Mouse (Mus musculus): Measurements from ENCODE around the gene Serinc5. TPM values are rescaled to one million over a fixed set of nuclear protein-coding genes. Genes with fewer than 3 reads are reported as not detected.

Gene Serinc5
- polyA plus RNA-seq, 1 experiment from 2014 or later = 10.4 TPM

DNA sequence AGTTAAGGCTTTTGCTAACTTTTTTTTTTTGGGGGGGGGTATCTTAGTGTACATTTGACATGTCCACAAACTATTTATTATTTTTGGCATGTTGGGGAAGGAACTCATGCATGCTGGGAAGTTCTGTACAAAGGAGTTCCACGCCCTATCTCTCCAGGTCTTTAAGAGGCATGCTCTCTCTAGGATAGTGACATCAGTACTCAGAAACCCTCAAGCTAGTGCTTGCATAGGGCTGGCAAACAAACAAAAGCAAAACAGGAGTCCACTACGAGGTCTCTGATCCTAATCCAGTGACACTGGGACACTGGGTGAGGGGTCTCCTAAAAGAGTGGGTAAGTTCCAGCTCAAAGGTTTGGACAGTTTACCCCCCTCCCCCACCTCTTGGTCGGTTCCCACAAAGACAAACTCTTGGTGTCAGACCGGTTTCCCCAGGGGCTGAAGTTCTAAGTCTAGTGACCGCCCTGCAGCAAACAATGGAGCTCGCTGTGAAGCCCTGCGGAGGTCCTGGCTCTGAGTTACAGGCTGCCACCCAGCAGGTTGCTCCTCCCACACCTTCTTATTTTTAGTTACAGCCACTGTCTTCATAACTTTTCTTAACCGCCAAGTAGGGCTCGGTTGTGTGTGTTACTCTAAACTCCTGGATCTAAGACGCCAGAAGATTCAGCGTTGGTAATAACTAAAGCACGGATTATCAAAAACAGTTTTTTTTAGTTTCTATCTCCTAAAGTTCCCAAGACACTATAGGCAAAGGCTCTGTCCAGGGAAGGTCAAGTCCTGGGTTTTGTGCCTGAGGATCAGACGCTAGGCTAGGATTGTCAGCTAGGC, 1.2 kb upstream of the Serinc5 start:
- H3K27ac ChIP-seq (ENCODE audit: low read depth, low read length) = no peak overlapping the region

DNA sequence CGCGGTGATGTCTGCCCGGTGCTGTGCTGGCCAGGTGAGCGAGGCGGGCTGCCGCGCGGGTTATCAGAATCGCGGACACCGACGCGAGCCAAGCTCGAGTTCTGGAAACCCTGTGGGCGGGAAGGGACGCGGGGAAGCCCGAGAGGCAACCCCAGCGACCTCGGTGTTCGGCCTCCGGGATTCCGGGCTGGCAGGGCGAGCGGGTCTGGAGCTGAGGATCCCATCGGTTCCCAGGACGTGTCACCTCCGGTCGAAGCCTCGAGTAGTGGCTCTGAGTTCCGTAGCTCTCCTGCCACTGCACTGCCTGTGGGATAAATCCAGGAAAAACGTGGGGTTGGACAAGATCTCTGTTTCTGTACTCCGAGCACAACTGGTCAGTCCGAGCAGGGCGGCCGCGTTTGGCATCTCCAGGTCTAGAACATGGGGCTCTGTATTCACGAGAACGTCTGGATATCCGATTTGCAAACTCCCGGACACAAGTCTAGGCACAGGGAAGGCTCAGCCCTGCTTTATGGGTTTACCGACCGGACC, 428 bp downstream of the Serinc5 start:
- DNase-seq (ENCODE audit: low spot score) = no peak
- under 1% methylated on average over 40 of the region's 43 CpGs for WGBS
- peak overlapping the region; percentile 54; the same call in 1 of the 2 replicates for H3K27ac ChIP-seq (ENCODE audit: low read depth, low read length)
- peak; percentile 69 for ATAC-seq (ENCODE audit: low FRiP score)
- H3K4me1 ChIP-seq (replicated peaks; ENCODE audit: control insufficient read depth, insufficient read depth, low read length) = no peaks in the 10 kb centered on the region
- no peaks in the 10 kb centered on the region for H3K9me3 ChIP-seq (ENCODE audit: control insufficient read depth, low read length)
- peaks cover 2% of the 10 kb centered on the region; the same call in 1 of the 2 replicates for H3K27me3 ChIP-seq (ENCODE audit: control insufficient read depth, insufficient read depth, low read length)
- no peaks in the 10 kb centered on the region for H3K36me3 ChIP-seq (ENCODE audit: control insufficient read depth, insufficient read depth, low read length)
- H3K4me3 ChIP-seq (ENCODE audit: low read depth, low read length) = peak overlapping the region; percentile 71
- peak overlapping the region; percentile 78 for H3K9ac ChIP-seq (ENCODE audit: low read depth, low read length)
- H3K4me2 ChIP-seq (replicated peaks; ENCODE audit: low read depth, low read length) = peak overlapping the region; percentile 85

More for the DNA sequence above, 1.2 kb upstream of the Serinc5 start:
- no peaks in the 10 kb centered on the region for H3K9me3 ChIP-seq (ENCODE audit: control insufficient read depth, low read length)
- 9% methylated on average over 13 of the region's 13 CpGs for WGBS
- peak overlapping the region; percentile 85 for H3K4me2 ChIP-seq (replicated peaks; ENCODE audit: low read depth, low read length)
- no peaks in the 10 kb centered on the region for H3K4me1 ChIP-seq (replicated peaks; ENCODE audit: control insufficient read depth, insufficient read depth, low read length)
- ATAC-seq (ENCODE audit: low FRiP score) (no peak), DNase-seq (ENCODE audit: low spot score) (no peak)
- peak overlapping the region; percentile 71; the same call in 1 of the 2 replicates for H3K4me3 ChIP-seq (ENCODE audit: low read depth, low read length)
- H3K27me3 ChIP-seq (ENCODE audit: control insufficient read depth, insufficient read depth, low read length) = peaks cover 2% of the 10 kb centered on the region; the same call in 1 of the 2 replicates
- H3K36me3 ChIP-seq (ENCODE audit: control insufficient read depth, insufficient read depth, low read length) = no peaks in the 10 kb centered on the region
- no peak overlapping the region for H3K9ac ChIP-seq (ENCODE audit: low read depth, low read length)

- Histone ChIP-seq H3K9ac (ENCODE audit: low read depth, low read length) (peak overlapping the region; percentile 78; the same call in 1 of the 2 replicates), H3K9me3 (ENCODE audit: control insufficient read depth, low read length) (no peaks in the 10 kb centered on the region), H3K27me3 (ENCODE audit: control insufficient read depth, insufficient read depth, low read length) (peaks cover 2% of the 10 kb centered on the region; the same call in 1 of the 2 replicates), H3K4me3 (ENCODE audit: low read depth, low read length) (peak overlapping the region; percentile 71), H3K4me2 (replicated peaks; ENCODE audit: low read depth, low read length) (peak overlapping the region; percentile 85), H3K4me1 (replicated peaks; ENCODE audit: control insufficient read depth, insufficient read depth, low read length) (no peaks in the 10 kb centered on the region), H3K36me3 (ENCODE audit: control insufficient read depth, insufficient read depth, low read length) (no peaks in the 10 kb centered on the region), H3K27ac (ENCODE audit: low read depth, low read length) (no peak overlapping the region)
- WGBS = 5% methylated on average over 7 of the region's 7 CpGs
- no peak for ATAC-seq (ENCODE audit: low FRiP score)
- no peak for DNase-seq (ENCODE audit: low spot score)
These were observed 1.0 kb downstream of the Serinc5 start for GRCm38 (mm10) chr13:92611917-92612316.

DNA sequence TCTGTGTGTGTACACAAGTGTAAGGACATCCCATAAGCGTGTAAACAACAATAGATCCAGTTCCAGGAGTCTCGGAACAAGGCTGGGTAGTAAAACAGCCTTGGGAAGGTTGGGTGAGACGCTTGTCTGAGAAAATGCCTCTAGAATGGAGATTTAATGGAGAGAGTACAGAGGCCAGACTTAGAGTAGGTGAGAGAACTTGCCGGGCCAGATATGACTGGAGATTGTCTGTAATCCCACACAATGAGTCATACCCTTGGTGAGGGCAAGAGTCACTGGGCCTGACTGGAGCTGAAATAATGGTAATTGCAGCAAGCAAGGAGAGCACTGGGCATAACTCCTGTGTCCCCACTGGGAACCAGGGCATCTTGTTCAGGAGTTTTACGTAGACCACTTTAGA, 2.2 kb downstream of the Serinc5 start:
- Histone ChIP-seq H3K9me3 (ENCODE audit: control insufficient read depth, low read length) (no peaks in the 10 kb centered on the region), H3K27me3 (ENCODE audit: control insufficient read depth, insufficient read depth, low read length) (peaks cover 2% of the 10 kb centered on the region; the same call in 1 of the 2 replicates), H3K4me3 (ENCODE audit: low read depth, low read length) (no peak overlapping the region), H3K27ac (ENCODE audit: low read depth, low read length) (no peak overlapping the region), H3K4me1 (replicated peaks; ENCODE audit: control insufficient read depth, insufficient read depth, low read length) (no peaks in the 10 kb centered on the region), H3K9ac (ENCODE audit: low read depth, low read length) (no peak overlapping the region), H3K4me2 (replicated peaks; ENCODE audit: low read depth, low read length) (no peak overlapping the region), H3K36me3 (ENCODE audit: control insufficient read depth, insufficient read depth, low read length) (no peaks in the 10 kb centered on the region)
- ATAC-seq (ENCODE audit: low FRiP score) = no peak
- WGBS = 89% methylated on average over 5 of the region's 5 CpGs
- no peak for DNase-seq (ENCODE audit: low spot score)

DNA sequence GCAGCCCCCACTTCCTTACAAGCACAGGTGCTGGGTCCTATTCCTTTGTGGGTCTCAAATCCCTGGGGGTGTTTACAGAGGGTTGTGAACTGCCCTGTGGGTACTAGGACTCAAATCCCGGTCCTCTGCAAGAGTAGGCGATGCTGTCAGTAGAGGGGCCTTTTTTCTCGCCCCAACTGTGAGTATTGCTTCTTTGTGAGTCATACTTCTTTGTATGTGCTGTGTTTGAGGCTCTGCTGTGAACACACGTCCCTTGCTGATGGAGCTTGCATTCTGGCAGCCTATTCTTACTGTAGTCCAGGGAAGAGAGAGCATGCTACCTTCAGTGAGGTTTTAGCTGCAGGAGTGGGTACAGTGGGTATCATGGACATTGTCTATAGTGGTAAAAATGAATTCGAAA, 4.3 kb downstream of the Serinc5 start:
- no peak overlapping the region for H3K4me2 ChIP-seq (replicated peaks; ENCODE audit: low read depth, low read length)
- no peak overlapping the region for H3K9ac ChIP-seq (ENCODE audit: low read depth, low read length)
- H3K27ac ChIP-seq (ENCODE audit: low read depth, low read length) = no peak overlapping the region
- DNase-seq (ENCODE audit: low spot score) (no peak), ATAC-seq (ENCODE audit: low FRiP score) (no peak)
- no peaks in the 10 kb centered on the region for H3K9me3 ChIP-seq (ENCODE audit: control insufficient read depth, low read length)
- H3K4me3 ChIP-seq (ENCODE audit: low read depth, low read length) = no peak overlapping the region
- WGBS = 78% methylated on average over 5 of the region's 5 CpGs
- peaks cover 2% of the 10 kb centered on the region; the same call in 1 of the 2 replicates for H3K27me3 ChIP-seq (ENCODE audit: control insufficient read depth, insufficient read depth, low read length)
- no peaks in the 10 kb centered on the region for H3K36me3 ChIP-seq (ENCODE audit: control insufficient read depth, insufficient read depth, low read length)
- no peaks in the 10 kb centered on the region for H3K4me1 ChIP-seq (replicated peaks; ENCODE audit: control insufficient read depth, insufficient read depth, low read length)

GRCm38 (mm10) chr13:92616459-92616858, 5.6 kb downstream of the Serinc5 start:
- H3K36me3 ChIP-seq (ENCODE audit: control insufficient read depth, insufficient read depth, low read length) = no peaks in the 10 kb centered on the region

DNA sequence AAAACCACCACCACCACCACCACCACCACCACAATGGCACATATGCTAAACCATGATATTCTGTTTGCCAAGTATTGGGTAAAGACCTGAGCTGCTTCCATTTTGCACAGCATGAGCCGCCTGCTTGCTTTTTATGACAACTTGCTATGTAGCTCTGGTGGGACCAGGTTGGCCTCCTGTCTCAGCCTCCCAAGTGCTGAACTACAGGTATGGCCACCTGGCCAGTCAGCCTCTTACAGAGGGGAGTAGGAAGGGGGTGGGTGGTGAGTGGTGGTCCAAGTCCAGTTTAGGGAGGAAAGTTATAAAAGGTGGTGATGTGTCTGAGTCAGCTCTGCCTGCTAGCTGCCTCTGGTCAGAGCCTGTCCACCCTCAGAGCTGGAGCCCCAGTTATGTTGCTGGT, 15.3 kb downstream of the Serinc5 start:
- no peaks in the 10 kb centered on the region for H3K4me1 ChIP-seq (replicated peaks; ENCODE audit: control insufficient read depth, insufficient read depth, low read length)
- H3K27ac ChIP-seq (ENCODE audit: low read depth, low read length) = no peak overlapping the region
- H3K4me2 ChIP-seq (replicated peaks; ENCODE audit: low read depth, low read length) = no peak overlapping the region
- H3K9ac ChIP-seq (ENCODE audit: low read depth, low read length) = no peak overlapping the region
- H3K27me3 ChIP-seq (ENCODE audit: control insufficient read depth, insufficient read depth, low read length) = no peaks in the 10 kb centered on the region
- WGBS = 94% methylated on average over 1 of the region's 1 CpGs
- DNase-seq (ENCODE audit: low spot score) (no peak), ATAC-seq (ENCODE audit: low FRiP score) (no peak)
- H3K9me3 ChIP-seq (ENCODE audit: control insufficient read depth, low read length) = no peaks in the 10 kb centered on the region
- no peaks in the 10 kb centered on the region for H3K36me3 ChIP-seq (ENCODE audit: control insufficient read depth, insufficient read depth, low read length)
- no peak overlapping the region for H3K4me3 ChIP-seq (ENCODE audit: low read depth, low read length)

More at GRCm38 (mm10) chr13:92616459-92616858, 5.6 kb downstream of the Serinc5 start:
- Histone ChIP-seq H3K4me2 (replicated peaks; ENCODE audit: low read depth, low read length) (no peak overlapping the region), H3K27ac (ENCODE audit: low read depth, low read length) (no peak overlapping the region), H3K27me3 (ENCODE audit: control insufficient read depth, insufficient read depth, low read length) (peaks cover 2% of the 10 kb centered on the region; the same call in 1 of the 2 replicates), H3K4me1 (replicated peaks; ENCODE audit: control insufficient read depth, insufficient read depth, low read length) (no peaks in the 10 kb centered on the region), H3K9ac (ENCODE audit: low read depth, low read length) (no peak overlapping the region), H3K9me3 (ENCODE audit: control insufficient read depth, low read length) (no peaks in the 10 kb centered on the region), H3K4me3 (ENCODE audit: low read depth, low read length) (no peak overlapping the region)
- no peak for ATAC-seq (ENCODE audit: low FRiP score)
- 95% methylated on average over 8 of the region's 8 CpGs for WGBS
- DNase-seq (ENCODE audit: low spot score) = no peak

DNA sequence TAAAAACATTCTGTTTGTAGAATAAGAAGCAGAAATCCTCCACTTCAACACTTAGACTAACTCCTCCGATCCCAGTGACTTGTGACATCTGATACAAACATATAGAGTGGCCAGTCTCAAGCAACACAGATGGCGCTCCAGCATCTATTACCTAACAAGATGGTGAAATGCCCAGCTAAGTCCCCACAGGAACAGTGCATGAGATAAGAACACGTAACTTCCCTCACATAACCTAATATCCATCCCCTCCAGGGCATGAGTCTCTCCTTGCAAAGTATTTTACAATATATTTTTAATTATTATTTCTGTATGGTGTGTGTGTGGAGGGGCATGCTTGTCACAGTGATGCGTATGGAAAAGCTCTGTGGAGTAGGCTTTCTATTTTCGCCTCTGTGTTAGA, 15.8 kb downstream of the Serinc5 start:
- Histone ChIP-seq H3K9ac (ENCODE audit: low read depth, low read length) (no peak overlapping the region), H3K4me3 (ENCODE audit: low read depth, low read length) (no peak overlapping the region), H3K27ac (ENCODE audit: low read depth, low read length) (no peak overlapping the region), H3K36me3 (ENCODE audit: control insufficient read depth, insufficient read depth, low read length) (no peaks in the 10 kb centered on the region), H3K4me2 (replicated peaks; ENCODE audit: low read depth, low read length) (no peak overlapping the region), H3K9me3 (ENCODE audit: control insufficient read depth, low read length) (no peaks in the 10 kb centered on the region), H3K4me1 (replicated peaks; ENCODE audit: control insufficient read depth, insufficient read depth, low read length) (no peaks in the 10 kb centered on the region), H3K27me3 (ENCODE audit: control insufficient read depth, insufficient read depth, low read length) (no peaks in the 10 kb centered on the region)
- 91% methylated on average over 5 of the region's 5 CpGs for WGBS
- no peak for DNase-seq (ENCODE audit: low spot score)
- no peak for ATAC-seq (ENCODE audit: low FRiP score)

All from hindbrain, embryonic 11.5 days (tissue).